Mouse (Mus musculus): ENCODE measurements around the gene Ttll9.
A peak's percentile ranks its signal among the peaks of the same experiment; 100 is the strongest.

Ttll9 gene

GRCm38 (mm10) chr2:152951850-152952720 lies 10.2 kb upstream of the Ttll9 start:
- no peak for TF ChIP-seq GATA4 (IDR thresholded peaks at IDR 0.05; ENCODE audit: insufficient replicate concordance, low read length)

GRCm38 (mm10) chr2:152958116-152958515 lies 4.2 kb upstream of the Ttll9 start:
- no peak for TF ChIP-seq GATA4 (IDR thresholded peaks at IDR 0.05; ENCODE audit: insufficient replicate concordance, low read length)

- no peak for TF ChIP-seq GATA4 (IDR thresholded peaks at IDR 0.05; ENCODE audit: insufficient replicate concordance, low read length)
These were observed 3.3 kb downstream of the Ttll9 start for GRCm38 (mm10) chr2:152965555-152965954.

GRCm38 (mm10) chr2:152976991-152977390 lies 14.7 kb downstream of the Ttll9 start:
- TF ChIP-seq GATA4 (IDR thresholded peaks at IDR 0.05; ENCODE audit: insufficient replicate concordance, low read length): no peak

- no peak for TF ChIP-seq GATA4 (IDR thresholded peaks at IDR 0.05; ENCODE audit: insufficient replicate concordance, low read length)
These were observed 23.3 kb downstream of the Ttll9 start for GRCm38 (mm10) chr2:152985582-152985981.

- no peak for TF ChIP-seq GATA4 (IDR thresholded peaks at IDR 0.05; ENCODE audit: insufficient replicate concordance, low read length)
These were observed 29.2 kb downstream of the Ttll9 start for GRCm38 (mm10) chr2:152991529-152991928.

GRCm38 (mm10) chr2:152997046-152997445 lies 34.8 kb downstream of the Ttll9 start:
- TF ChIP-seq GATA4 (IDR thresholded peaks at IDR 0.05; ENCODE audit: insufficient replicate concordance, low read length): no peak

- TF ChIP-seq GATA4 (IDR thresholded peaks at IDR 0.05; ENCODE audit: insufficient replicate concordance, low read length): no peak
These were observed 40.4 kb downstream of the Ttll9 start for GRCm38 (mm10) chr2:153002492-153003248.

GRCm38 (mm10) chr2:153003681-153004338 lies 41.5 kb downstream of the Ttll9 start:
- no peak for TF ChIP-seq GATA4 (IDR thresholded peaks at IDR 0.05; ENCODE audit: insufficient replicate concordance, low read length)

- TF ChIP-seq GATA4 (IDR thresholded peaks at IDR 0.05; ENCODE audit: insufficient replicate concordance, low read length): no peak
These were observed 43.7 kb downstream of the Ttll9 start for GRCm38 (mm10) chr2:153005981-153006380.

- TF ChIP-seq GATA4 (IDR thresholded peaks at IDR 0.05; ENCODE audit: insufficient replicate concordance, low read length): no peak
These were observed 47.1 kb downstream of the Ttll9 start for GRCm38 (mm10) chr2:153009192-153009973.

- no peak for TF ChIP-seq GATA4 (IDR thresholded peaks at IDR 0.05; ENCODE audit: insufficient replicate concordance, low read length)
These were observed 51.6 kb downstream of the Ttll9 start for GRCm38 (mm10) chr2:153013724-153014515.

GRCm38 (mm10) chr2:153014758-153015593 lies 52.7 kb downstream of the Ttll9 start, which contains the start of gene Pdrg1:
Gene Pdrg1 (minus strand): TSS chr2:153015427.
- TF ChIP-seq GATA4 (IDR thresholded peaks at IDR 0.05; ENCODE audit: insufficient replicate concordance, low read length): peak; percentile 41; the same call in 1 of the 2 replicates
